Mouse (Mus musculus) hindbrain, embryonic 15.5 days (tissue): Measurements from ENCODE around the gene Rapgef4. TPM values are rescaled to one million over a fixed set of nuclear protein-coding genes. Genes with fewer than 3 reads are reported as not detected.

ENCODE experiments used
- ATAC-seq: fragments of 200-750 bp; cut with Nextera tagmentation; 2 replicates; pipeline ENCODE4 v1.8.0; 2017; ENCODE audit warnings: low read depth, moderate number of reproducible peaks, moderate TSS enrichment; ENCODE audit not compliant: low FRiP score
- H3K27ac ChIP-seq: fragments of 300-500 bp; sonication (generic); replicated peaks from 2 replicates; pipeline ENCODE4 v1.5.1; 2015; ENCODE audit warnings: mild to moderate bottlenecking, inconsistent platforms
- H3K27me3 ChIP-seq: fragments of 300-500 bp; sonication (generic); 2 replicates; pipeline ENCODE4 v1.6.1; 2015; ENCODE audit warnings: control low read depth, inconsistent platforms
- H3K36me3 ChIP-seq: fragments of 300-500 bp; sonication (generic); 2 replicates; pipeline ENCODE4 v1.6.1; 2015; ENCODE audit warnings: control low read depth, inconsistent platforms
- H3K4me1 ChIP-seq: fragments of 300-500 bp; sonication (generic); replicated peaks from 2 replicates; pipeline ENCODE4 v1.6.1; 2015; ENCODE audit warnings: control low read depth, inconsistent platforms
- H3K4me2 ChIP-seq: fragments of 300-500 bp; sonication (generic); 2 replicates; pipeline ENCODE4 v1.6.1; 2015; ENCODE audit warnings: moderate library complexity, mild to moderate bottlenecking, inconsistent platforms
- H3K4me3 ChIP-seq: fragments of 300-500 bp; sonication (generic); 2 replicates; pipeline ENCODE4 v1.5.1; 2015; ENCODE audit warnings: mild to moderate bottlenecking, inconsistent platforms
- H3K9ac ChIP-seq: fragments of 300-500 bp; sonication (generic); 2 replicates; pipeline ENCODE4 v1.6.1; 2015; ENCODE audit warnings: inconsistent platforms
- H3K9me3 ChIP-seq: fragments of 300-500 bp; sonication (generic); 2 replicates; pipeline ENCODE4 v1.6.1; 2016; ENCODE audit warnings: control low read depth, inconsistent platforms
- WGBS: fragments of 180-500 bp; shearing (Covaris S2); methylation state at CpG from one replicate; pipeline ENCODE4 v1.1.7; 2015; 5-methylcytosine and 5-hydroxymethylcytosine counted together
- polyA plus RNA-seq: library from polyadenylated mRNA; unstranded; fragments of >200 nt; fragmentation: Nextera tagmentation; extraction: Ambion mirVana; gene quantifications from 2 replicates; pipeline ENCODE4 v1.2.1, GENCODE M21; 2015

The Rapgef4 gene
- polyA plus RNA-seq, 1 experiment from 2014 or later: 34.2 TPM

- under 1% methylated on average over 54 of the region's 60 CpGs for WGBS
- Histone ChIP-seq H3K4me3 (peak overlapping the region; percentile 70), H3K4me1 (0 out of 2 replicates have a peak, but pooled peaks cover 3% of the 10 kb centered on the region)
These were observed 305.0 kb downstream of the Rapgef4 start for GRCm38 (mm10) chr2:72285888-72286661.

GRCm38 (mm10) chr2:72287142-72287541, 306.1 kb downstream of the Rapgef4 start:
- H3K27me3 ChIP-seq: 0 out of 2 replicates have a peak, but pooled peaks cover 7% of the 10 kb centered on the region
- no peak for ATAC-seq
- H3K27ac ChIP-seq: no peak overlapping the region
- no peaks in the 10 kb centered on the region for H3K9me3 ChIP-seq
- H3K36me3 ChIP-seq: no peaks in the 10 kb centered on the region
- no peak overlapping the region for H3K9ac ChIP-seq
- 75% methylated on average over 4 of the region's 4 CpGs for WGBS
- 0 out of 2 replicates have a peak, but pooled peaks cover 3% of the 10 kb centered on the region for H3K4me1 ChIP-seq
- H3K4me3 ChIP-seq: no peak overlapping the region
- no peak overlapping the region for H3K4me2 ChIP-seq

More at GRCm38 (mm10) chr2:72285888-72286661, 305.0 kb downstream of the Rapgef4 start:
- Histone ChIP-seq H3K4me2 (peak overlapping the region; percentile 97), H3K27ac (0 out of 2 replicates have a peak overlapping the region, but pooled peaks have one; percentile 0), H3K9ac (peak overlapping the region; percentile 64), H3K27me3 (0 out of 2 replicates have a peak, but pooled peaks cover 7% of the 10 kb centered on the region), H3K9me3 (no peaks in the 10 kb centered on the region), H3K36me3 (no peaks in the 10 kb centered on the region)
- peak; percentile 59 for ATAC-seq

GRCm38 (mm10) chr2:72288932-72289534, 308.0 kb downstream of the Rapgef4 start:
- Histone ChIP-seq H3K4me3 (no peak overlapping the region), H3K36me3 (no peaks in the 10 kb centered on the region), H3K4me1 (0 out of 2 replicates have a peak, but pooled peaks cover 3% of the 10 kb centered on the region), H3K4me2 (no peak overlapping the region), H3K27ac (no peak overlapping the region), H3K9ac (no peak overlapping the region), H3K27me3 (0 out of 2 replicates have a peak, but pooled peaks cover 2% of the 10 kb centered on the region), H3K9me3 (no peaks in the 10 kb centered on the region)
- ATAC-seq: no peak
- 96% methylated on average over 9 of the region's 11 CpGs for WGBS

- no peak overlapping the region for H3K4me3 ChIP-seq
- H3K27me3 ChIP-seq: no peaks in the 10 kb centered on the region
- no peak overlapping the region for H3K4me2 ChIP-seq
- H3K36me3 ChIP-seq: no peaks in the 10 kb centered on the region
- no peak overlapping the region for H3K9ac ChIP-seq
- H3K27ac ChIP-seq: no peak overlapping the region
- H3K9me3 ChIP-seq: no peaks in the 10 kb centered on the region
- ATAC-seq: no peak
- 0 out of 2 replicates have a peak, but pooled peaks cover 3% of the 10 kb centered on the region for H3K4me1 ChIP-seq
- WGBS: 80% methylated on average over 1 of the region's 1 CpGs
These were observed 310.1 kb downstream of the Rapgef4 start for GRCm38 (mm10) chr2:72291103-72291502.

GRCm38 (mm10) chr2:72292573-72292972, 311.5 kb downstream of the Rapgef4 start:
- ATAC-seq: no peak
- no peak overlapping the region for H3K9ac ChIP-seq
- H3K27ac ChIP-seq: no peak overlapping the region
- H3K4me2 ChIP-seq: no peak overlapping the region
- no peak overlapping the region for H3K4me3 ChIP-seq
- no peaks in the 10 kb centered on the region for H3K27me3 ChIP-seq
- no peaks in the 10 kb centered on the region for H3K36me3 ChIP-seq
- WGBS: 94% methylated on average over 8 of the region's 8 CpGs
- H3K9me3 ChIP-seq: no peaks in the 10 kb centered on the region
- no peaks in the 10 kb centered on the region for H3K4me1 ChIP-seq

GRCm38 (mm10) chr2:72294994-72295393, 314.0 kb downstream of the Rapgef4 start:
- 86% methylated on average over 6 of the region's 6 CpGs for WGBS
- Histone ChIP-seq H3K4me2 (no peak overlapping the region), H3K9me3 (no peaks in the 10 kb centered on the region), H3K36me3 (no peaks in the 10 kb centered on the region), H3K4me3 (no peak overlapping the region), H3K4me1 (no peaks in the 10 kb centered on the region), H3K27ac (no peak overlapping the region), H3K9ac (no peak overlapping the region), H3K27me3 (no peaks in the 10 kb centered on the region)
- ATAC-seq: no peak

GRCm38 (mm10) chr2:72296984-72297715, 316.1 kb downstream of the Rapgef4 start:
- H3K36me3 ChIP-seq: no peaks in the 10 kb centered on the region
- no peak overlapping the region for H3K4me3 ChIP-seq
- no peaks in the 10 kb centered on the region for H3K27me3 ChIP-seq
- no peaks in the 10 kb centered on the region for H3K4me1 ChIP-seq
- H3K9ac ChIP-seq: no peak overlapping the region
- H3K9me3 ChIP-seq: no peaks in the 10 kb centered on the region
- no peak overlapping the region for H3K27ac ChIP-seq
- WGBS: 90% methylated on average over 10 of the region's 10 CpGs
- no peak overlapping the region for H3K4me2 ChIP-seq
- no peak for ATAC-seq

GRCm38 (mm10) chr2:72297716-72298082, 316.7 kb downstream of the Rapgef4 start:
- 73% methylated on average over 10 of the region's 10 CpGs for WGBS
- no peaks in the 10 kb centered on the region for H3K9me3 ChIP-seq

GRCm38 (mm10) chr2:72298406-72298805, 317.4 kb downstream of the Rapgef4 start:
- H3K27me3 ChIP-seq: no peaks in the 10 kb centered on the region

More at GRCm38 (mm10) chr2:72297716-72298082, 316.7 kb downstream of the Rapgef4 start:
- Histone ChIP-seq H3K27me3 (no peaks in the 10 kb centered on the region), H3K27ac (no peak overlapping the region), H3K9ac (no peak overlapping the region), H3K36me3 (no peaks in the 10 kb centered on the region), H3K4me2 (no peak overlapping the region), H3K4me1 (no peaks in the 10 kb centered on the region), H3K4me3 (no peak overlapping the region)
- ATAC-seq: no peak

GRCm38 (mm10) chr2:72301194-72301916, 320.3 kb downstream of the Rapgef4 start:
- ATAC-seq: no peak
- Histone ChIP-seq H3K27ac (no peak overlapping the region), H3K9ac (no peak overlapping the region), H3K4me1 (no peaks in the 10 kb centered on the region), H3K36me3 (no peaks in the 10 kb centered on the region), H3K27me3 (no peaks in the 10 kb centered on the region), H3K4me3 (no peak overlapping the region), H3K9me3 (no peaks in the 10 kb centered on the region), H3K4me2 (no peak overlapping the region)
- 89% methylated on average over 9 of the region's 9 CpGs for WGBS

More at GRCm38 (mm10) chr2:72298406-72298805, 317.4 kb downstream of the Rapgef4 start:
- Histone ChIP-seq H3K36me3 (no peaks in the 10 kb centered on the region), H3K4me1 (no peaks in the 10 kb centered on the region), H3K9ac (no peak overlapping the region), H3K9me3 (no peaks in the 10 kb centered on the region), H3K4me3 (no peak overlapping the region), H3K4me2 (no peak overlapping the region), H3K27ac (no peak overlapping the region)
- no peak for ATAC-seq
- WGBS: 66% methylated on average over 4 of the region's 4 CpGs

GRCm38 (mm10) chr2:72305738-72306137, 324.7 kb downstream of the Rapgef4 start:
- H3K4me2 ChIP-seq: no peak overlapping the region
- no peak overlapping the region for H3K9ac ChIP-seq
- H3K4me3 ChIP-seq: no peak overlapping the region
- H3K36me3 ChIP-seq: no peaks in the 10 kb centered on the region
- H3K27me3 ChIP-seq: no peaks in the 10 kb centered on the region
- ATAC-seq: no peak
- H3K9me3 ChIP-seq: no peaks in the 10 kb centered on the region
- no peak overlapping the region for H3K27ac ChIP-seq
- WGBS: 92% methylated on average over 7 of the region's 7 CpGs
- no peaks in the 10 kb centered on the region for H3K4me1 ChIP-seq
